Mouse (Mus musculus): ENCODE data around the gene Zfp14. TPM values are rescaled to one million over a fixed set of nuclear protein-coding genes. Genes with fewer than 3 reads are reported as not detected.

Gene Zfp14
- polyA plus RNA-seq, 1 experiment from 2014 or later = 4.7 TPM

DNA sequence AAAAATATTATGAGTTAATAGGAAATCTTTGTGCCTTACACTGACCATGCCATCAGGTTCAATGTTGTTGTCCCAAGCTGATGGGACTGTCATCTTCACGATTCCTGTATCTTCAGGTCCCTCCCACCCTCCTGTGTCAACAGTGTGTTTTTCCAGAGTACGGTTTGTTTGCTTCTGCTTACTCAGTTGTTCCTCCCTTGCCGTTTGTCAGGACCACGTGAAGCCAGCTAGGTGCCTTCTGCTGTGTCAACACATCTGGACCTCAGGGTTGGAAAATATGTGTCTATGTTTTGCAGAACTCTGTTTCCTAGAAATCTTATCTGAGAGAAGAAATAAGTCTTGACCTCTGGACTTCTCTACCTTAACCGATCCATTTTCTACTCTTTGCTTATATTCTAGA, 50.6 kb downstream of the Zfp14 start:
- Histone ChIP-seq H3K27ac (no peak overlapping the region), H3K9ac (replicated peaks) (no peak overlapping the region), H3K27me3 (no peaks in the 10 kb centered on the region), H3K4me3 (replicated peaks) (no peak overlapping the region), H3K4me2 (no peak overlapping the region), H3K36me3 (peaks cover 81% of the 10 kb centered on the region), H3K4me1 (replicated peaks) (no peaks in the 10 kb centered on the region), H3K9me3 (no peaks in the 10 kb centered on the region; the same call in 1 of the 2 replicates)
- WGBS = 95% methylated on average over 5 of the region's 5 CpGs
- ATAC-seq (ENCODE audit: insufficient number of reproducible peaks, insufficient read depth, low FRiP score, low TSS enrichment, low read depth) = no peak

DNA sequence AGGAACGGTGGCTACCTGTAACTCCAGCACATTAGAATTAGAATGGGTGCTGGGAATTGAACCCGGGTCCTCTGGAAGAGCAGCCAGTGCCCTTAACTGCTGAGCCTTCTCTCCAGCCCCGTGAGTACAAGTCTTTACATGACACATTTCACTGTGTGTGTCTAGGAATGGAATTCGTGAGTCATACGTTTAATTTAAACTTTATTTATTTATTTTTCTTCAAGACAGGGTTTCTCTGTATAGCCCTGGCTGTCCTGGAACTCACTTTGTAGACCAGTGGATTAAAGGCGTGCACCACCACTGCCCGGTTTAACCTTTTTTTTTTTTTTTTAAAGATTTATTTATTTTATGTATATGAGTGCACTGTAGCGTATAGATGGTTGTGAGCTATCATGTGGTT, 56.0 kb downstream of the Zfp14 start:
- H3K36me3 ChIP-seq = peaks cover 92% of the 10 kb centered on the region
- H3K9me3 ChIP-seq = no peaks in the 10 kb centered on the region; the same call in 1 of the 2 replicates
- no peak overlapping the region for H3K27ac ChIP-seq
- no peak overlapping the region for H3K4me3 ChIP-seq (replicated peaks)
- ATAC-seq (ENCODE audit: insufficient number of reproducible peaks, insufficient read depth, low FRiP score, low TSS enrichment, low read depth) = no peak
- no peak overlapping the region for H3K4me2 ChIP-seq
- no peaks in the 10 kb centered on the region for H3K4me1 ChIP-seq (replicated peaks)
- H3K27me3 ChIP-seq = no peaks in the 10 kb centered on the region
- 96% methylated on average over 8 of the region's 8 CpGs for WGBS
- H3K9ac ChIP-seq (replicated peaks) = no peak overlapping the region

DNA sequence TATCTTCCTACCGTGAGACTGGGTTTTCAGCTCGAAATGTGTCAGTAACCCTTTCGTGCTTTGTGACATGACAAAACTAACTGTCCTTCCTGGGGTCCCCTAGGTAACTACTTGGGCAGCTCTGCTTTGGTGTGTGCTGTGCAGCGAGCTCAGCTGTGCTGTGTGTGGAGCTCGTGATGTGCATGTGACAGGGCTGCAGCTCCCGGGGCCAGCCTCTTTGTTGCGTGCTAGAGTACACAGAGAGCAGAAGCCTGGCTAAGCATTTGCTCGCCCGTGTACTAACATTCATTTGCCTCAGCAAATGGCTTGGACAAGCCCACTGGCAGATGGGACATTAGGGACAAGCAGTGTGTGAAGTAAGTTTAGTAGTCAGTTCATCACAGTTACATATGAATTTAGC, 57.8 kb downstream of the Zfp14 start:
- ATAC-seq (ENCODE audit: insufficient number of reproducible peaks, insufficient read depth, low FRiP score, low TSS enrichment, low read depth) = no peak
- no peak overlapping the region for H3K27ac ChIP-seq
- no peaks in the 10 kb centered on the region; the same call in 1 of the 2 replicates for H3K9me3 ChIP-seq
- WGBS = 97% methylated on average over 9 of the region's 9 CpGs
- no peaks in the 10 kb centered on the region for H3K27me3 ChIP-seq
- H3K36me3 ChIP-seq = peaks cover 84% of the 10 kb centered on the region
- H3K4me1 ChIP-seq (replicated peaks) = no peaks in the 10 kb centered on the region
- no peak overlapping the region for H3K4me3 ChIP-seq (replicated peaks)
- H3K9ac ChIP-seq (replicated peaks) = no peak overlapping the region
- no peak overlapping the region for H3K4me2 ChIP-seq

DNA sequence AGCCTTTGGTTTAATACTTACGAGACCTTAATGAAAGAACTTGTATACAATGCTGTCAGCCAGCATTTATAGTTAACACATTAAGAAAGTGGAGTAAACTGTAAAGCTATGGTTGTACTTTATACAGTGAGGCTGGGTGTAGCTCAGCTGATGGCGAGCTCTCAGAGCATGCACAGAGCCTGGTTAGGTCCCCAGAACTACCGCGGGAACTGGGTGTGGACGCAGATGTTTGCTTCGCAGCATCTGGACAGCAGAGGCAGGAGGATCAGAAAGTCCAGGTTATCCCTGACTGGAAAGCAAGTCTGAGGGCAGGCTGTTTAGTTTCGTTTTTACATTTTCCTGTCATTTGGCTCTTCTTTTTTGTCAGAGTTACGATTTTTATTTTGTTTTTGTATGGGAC, 58.5 kb downstream of the Zfp14 start:
- H3K9me3 ChIP-seq = no peaks in the 10 kb centered on the region; the same call in 1 of the 2 replicates
- no peak overlapping the region for H3K4me3 ChIP-seq (replicated peaks)
- H3K9ac ChIP-seq (replicated peaks) = no peak overlapping the region
- ATAC-seq (ENCODE audit: insufficient number of reproducible peaks, insufficient read depth, low FRiP score, low TSS enrichment, low read depth) = no peak
- peaks cover 83% of the 10 kb centered on the region for H3K36me3 ChIP-seq
- WGBS = 96% methylated on average over 8 of the region's 8 CpGs
- H3K27me3 ChIP-seq = no peaks in the 10 kb centered on the region
- H3K4me2 ChIP-seq = no peak overlapping the region
- no peaks in the 10 kb centered on the region for H3K4me1 ChIP-seq (replicated peaks)
- H3K27ac ChIP-seq = no peak overlapping the region

DNA sequence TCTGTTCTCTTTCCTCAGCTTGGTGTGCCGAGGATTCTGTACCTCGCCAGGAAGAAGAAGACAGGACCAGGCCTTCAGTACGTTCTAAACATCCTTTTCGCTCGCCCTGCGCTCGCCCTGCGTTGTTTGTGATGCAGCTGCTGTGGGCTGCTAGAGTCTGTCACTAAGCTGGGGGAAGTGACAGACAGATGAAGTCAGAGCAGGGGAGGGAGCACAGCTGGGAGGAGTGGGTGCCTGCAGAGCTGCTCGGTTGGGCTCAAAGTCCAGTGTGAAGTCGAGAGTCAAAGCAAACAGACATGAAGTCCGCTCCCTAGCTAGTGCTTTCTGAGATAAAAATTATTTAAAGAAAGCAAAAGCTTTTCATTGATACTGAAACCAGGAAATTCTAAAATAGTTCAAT, 62.1 kb downstream of the Zfp14 start:
- Histone ChIP-seq H3K9me3 (no peaks in the 10 kb centered on the region), H3K4me3 (replicated peaks) (no peak overlapping the region), H3K36me3 (peaks cover 70% of the 10 kb centered on the region), H3K4me1 (replicated peaks) (peaks cover 10% of the 10 kb centered on the region; the same call in 1 of the 2 replicates), H3K9ac (replicated peaks) (no peak overlapping the region), H3K27me3 (no peaks in the 10 kb centered on the region), H3K27ac (0 out of 2 replicates have a peak overlapping the region, but pooled peaks have one; percentile 17), H3K4me2 (no peak overlapping the region)
- WGBS = 86% methylated on average over 11 of the region's 11 CpGs
- no peak for ATAC-seq (ENCODE audit: insufficient number of reproducible peaks, insufficient read depth, low FRiP score, low TSS enrichment, low read depth)

DNA sequence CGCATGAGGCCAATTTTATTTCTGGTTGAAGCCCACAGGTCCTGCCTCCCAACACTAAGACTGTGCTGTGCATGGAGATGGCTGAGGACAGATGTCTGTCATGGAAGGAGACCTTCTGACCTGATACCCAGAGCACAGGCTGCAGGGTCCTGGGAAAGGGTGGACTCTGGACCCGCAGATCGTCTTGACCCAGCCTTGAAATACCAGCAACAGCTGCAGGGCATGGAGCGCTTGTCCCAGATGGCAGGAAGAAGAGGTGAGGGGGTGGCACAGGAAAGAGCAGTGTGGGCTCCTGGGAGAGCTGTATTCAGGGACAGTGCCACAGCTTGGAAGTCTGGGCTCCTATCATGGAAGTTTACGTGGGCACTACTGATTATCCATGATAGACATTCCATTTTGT, 63.6 kb downstream of the Zfp14 start:
- ATAC-seq (ENCODE audit: insufficient number of reproducible peaks, insufficient read depth, low FRiP score, low TSS enrichment, low read depth) = no peak
- no peak overlapping the region for H3K4me3 ChIP-seq (replicated peaks)

More for the DNA sequence above, 63.6 kb downstream of the Zfp14 start:
- Histone ChIP-seq H3K36me3 (peaks cover 57% of the 10 kb centered on the region), H3K4me2 (no peak overlapping the region), H3K4me1 (replicated peaks) (peaks cover 15% of the 10 kb centered on the region), H3K9me3 (no peaks in the 10 kb centered on the region), H3K27ac (no peak overlapping the region), H3K27me3 (no peaks in the 10 kb centered on the region), H3K9ac (replicated peaks) (no peak overlapping the region)
- 91% methylated on average over 5 of the region's 5 CpGs for WGBS

Small RNA genes within 50 kb of the gene (microRNA-seq; reads per million reads assigned to microRNA genes)
- gene Gm23368 = not detected

Other genes with a start within 250 kb of the Zfp14 start
- 17.1 and 18.0 TPM in 2 replicates for gene Zfp790, start 235.3 kb downstream of the Zfp14 start, polyA plus RNA-seq (2016; fragmentation: Nextera tagmentation; extraction: Ambion mirVana)
- gene Zfp940, start 197.7 kb downstream of the Zfp14 start, polyA plus RNA-seq (2016; fragmentation: Nextera tagmentation; extraction: Ambion mirVana) = 9.0 and 10.2 TPM in 2 replicates
- gene Zfp420, start 191.4 kb downstream of the Zfp14 start, polyA plus RNA-seq (2016; fragmentation: Nextera tagmentation; extraction: Ambion mirVana) = 12.2 TPM in 2 replicates
- gene Zfp27, start 144.8 kb downstream of the Zfp14 start, polyA plus RNA-seq (2016; fragmentation: Nextera tagmentation; extraction: Ambion mirVana) = 12.8 and 13.3 TPM in 2 replicates
- gene Zfp383, start 143.2 kb downstream of the Zfp14 start, polyA plus RNA-seq (2016; fragmentation: Nextera tagmentation; extraction: Ambion mirVana) = 6.7 TPM in 2 replicates
- gene Zfp74, start 97.3 kb downstream of the Zfp14 start, polyA plus RNA-seq (2016; fragmentation: Nextera tagmentation; extraction: Ambion mirVana) = 15.5 and 18.0 TPM in 2 replicates
- gene Zfp568, start 67.4 kb downstream of the Zfp14 start, polyA plus RNA-seq (2016; fragmentation: Nextera tagmentation; extraction: Ambion mirVana) = 31.5 and 33.0 TPM in 2 replicates
- gene Zfp82, start 21.5 kb upstream of the Zfp14 start, polyA plus RNA-seq (2016; fragmentation: Nextera tagmentation; extraction: Ambion mirVana) = 6.8 and 7.1 TPM in 2 replicates
- gene Gm26920, start 39.0 kb upstream of the Zfp14 start, polyA plus RNA-seq (2016; fragmentation: Nextera tagmentation; extraction: Ambion mirVana) = 3.4 and 3.7 TPM in 2 replicates
- 17.0 and 25.0 TPM in 2 replicates for gene Zfp566, start 39.1 kb upstream of the Zfp14 start, polyA plus RNA-seq (2016; fragmentation: Nextera tagmentation; extraction: Ambion mirVana)
- 138 and 146 TPM in 2 replicates for gene Zfp260, start 43.4 kb upstream of the Zfp14 start, polyA plus RNA-seq (2016; fragmentation: Nextera tagmentation; extraction: Ambion mirVana)
- gene Zfp382, start 70.6 kb upstream of the Zfp14 start, polyA plus RNA-seq (2016; fragmentation: Nextera tagmentation; extraction: Ambion mirVana) = 11.8 and 16.7 TPM in 2 replicates
- gene Zfp146, start 118.4 kb upstream of the Zfp14 start, polyA plus RNA-seq (2016; fragmentation: Nextera tagmentation; extraction: Ambion mirVana) = 19.1 and 23.0 TPM in 2 replicates
- gene Cox7a1, start 132.8 kb upstream of the Zfp14 start, polyA plus RNA-seq (2016; fragmentation: Nextera tagmentation; extraction: Ambion mirVana) = 2.4 and 2.9 TPM in 2 replicates
- gene Capns1, start 147.4 kb upstream of the Zfp14 start, polyA plus RNA-seq (2016; fragmentation: Nextera tagmentation; extraction: Ambion mirVana) = 75.6 and 77.9 TPM in 2 replicates
- 174 and 182 TPM in 2 replicates for gene Polr2i, start 180.6 kb upstream of the Zfp14 start, polyA plus RNA-seq (2016; fragmentation: Nextera tagmentation; extraction: Ambion mirVana)
- 214 and 222 TPM in 2 replicates for gene Tbcb, start 180.9 kb upstream of the Zfp14 start, polyA plus RNA-seq (2016; fragmentation: Nextera tagmentation; extraction: Ambion mirVana)
- gene Ovol3, start 184.3 kb upstream of the Zfp14 start, polyA plus RNA-seq (2016; fragmentation: Nextera tagmentation; extraction: Ambion mirVana) = not detected in 2 replicates
- 0.15 and 0.26 TPM in 2 replicates for gene Thap8, start 228.7 kb upstream of the Zfp14 start, polyA plus RNA-seq (2016; fragmentation: Nextera tagmentation; extraction: Ambion mirVana)
- gene Wdr62, start 229.0 kb upstream of the Zfp14 start, polyA plus RNA-seq (2016; fragmentation: Nextera tagmentation; extraction: Ambion mirVana) = 9.7 and 10.6 TPM in 2 replicates
- 39.7 and 46.6 TPM in 2 replicates for gene Clip3, start 240.3 kb upstream of the Zfp14 start, polyA plus RNA-seq (2016; fragmentation: Nextera tagmentation; extraction: Ambion mirVana)

Measured in limb, embryonic 12.5 days (tissue).